In genomic region chr11:71812921-71813320, GRCm38 (mm10) we compare ENCODE assay signal across 27 mouse cellular contexts.
DNase-seq lines count a peak whose midpoint lies in the region; ATAC-seq and TF ChIP-seq lines count a peak whose summit lies in the region.
"Had no signal": no experiment of that assay in that cellular context is flagged by ENCODE, and none has a peak within 500 bp of the region (broad histone marks: within the 10 kb centered on the region; RNA-seq: fewer than 3 reads in every experiment).

No protein-coding gene starts in this region.

- H3K9ac ChIP-seq in hindbrain, postnatal 0 days (replicated peaks; ENCODE audit: low read length): no peak overlapping the region
- H3K9ac ChIP-seq in hindbrain, embryonic 12.5 days: no peak overlapping the region
- no peak overlapping the region for H3K9ac ChIP-seq in lung, postnatal 0 days (replicated peaks; ENCODE audit: low read depth)
- H3K9ac ChIP-seq: embryonic facial prominence, embryonic 13.5 days; forebrain, embryonic 15.5 days; hindbrain, embryonic 14.5 days; limb, embryonic 12.5 days; liver, embryonic 15.5 days had no signal

- H3K4me1 ChIP-seq in hindbrain, postnatal 0 days (ENCODE audit: insufficient read depth, low read length): peaks cover 15% of the 10 kb centered on the region; the same call in 1 of the 2 replicates
- H3K4me1 ChIP-seq in hindbrain, embryonic 12.5 days: peaks cover 12% of the 10 kb centered on the region
- no peaks in the 10 kb centered on the region for H3K4me1 ChIP-seq in lung, postnatal 0 days (ENCODE audit: insufficient read depth, low read depth, low read length)
- H3K4me1 ChIP-seq: embryonic facial prominence, embryonic 13.5 days; limb, embryonic 12.5 days; liver, embryonic 15.5 days had no signal

- TF ChIP-seq EP300 in lung, postnatal 0 days (IDR thresholded peaks at IDR 0.05): no peak

- ATAC-seq in hindbrain, postnatal 0 days: no peak
- ATAC-seq in hindbrain, embryonic 12.5 days (ENCODE audit: low FRiP score): no peak
- no peak for ATAC-seq in lung, postnatal 0 days
- ATAC-seq: forebrain, embryonic 15.5 days; inflammation-experienced regulatory T-cells, adult 6 months had no signal

- H3K9me3 ChIP-seq in hindbrain, postnatal 0 days (ENCODE audit: low read length): no peaks in the 10 kb centered on the region
- no peaks in the 10 kb centered on the region for H3K9me3 ChIP-seq in hindbrain, embryonic 12.5 days (replicated peaks)
- H3K9me3 ChIP-seq in lung, postnatal 0 days (ENCODE audit: low read length): no peaks in the 10 kb centered on the region
- H3K9me3 ChIP-seq: embryonic facial prominence, embryonic 13.5 days; forebrain, embryonic 10.5 days; forebrain, embryonic 15.5 days; limb, embryonic 12.5 days; liver, embryonic 15.5 days had no signal

- TF ChIP-seq CTCF in hindbrain, postnatal 0 days (IDR thresholded peaks at IDR 0.05; ENCODE audit: low read depth): no peak
- no peak for TF ChIP-seq CTCF in lung, postnatal 0 days (IDR thresholded peaks at IDR 0.05)

- peak; percentile 44 for DNase-seq in hindbrain, postnatal 0 days (ENCODE audit: low spot score)
- DNase-seq in lung, postnatal 0 days (ENCODE audit: low spot score): peak; percentile 12
- no peak for DNase-seq in lung, postnatal 36 days
- DNase-seq in NIH3T3 (ENCODE audit: low read depth) (peak; percentile 4), ZHBTc4 (ENCODE audit: low read depth, low spot score) (peak; percentile 3)
- no peak for DNase-seq in heart, postnatal 25 days (ENCODE audit: low spot score)
- DNase-seq: adrenal gland, postnatal 10 days; cerebellum, adult 11-12 months; cerebellum, adult 9-11 months; gastrocnemius, postnatal 36 days; heart, adult 18-20 months; heart, postnatal 4 days; kidney, adult 18-20 months; kidney, postnatal 4 days; midbrain, embryonic 14.5 days; spleen, adult 18-20 months; thymus, postnatal 14 days had no signal

- H3K4me2 ChIP-seq in hindbrain, postnatal 0 days (ENCODE audit: low read depth, low read length): no peak overlapping the region
- no peak overlapping the region for H3K4me2 ChIP-seq in hindbrain, embryonic 12.5 days (replicated peaks)
- H3K4me2 ChIP-seq in lung, postnatal 0 days (replicated peaks; ENCODE audit: low read depth, low read length): no peak overlapping the region
- H3K4me2 ChIP-seq: embryonic facial prominence, embryonic 13.5 days; forebrain, embryonic 15.5 days; heart, embryonic 11.5 days; hindbrain, embryonic 14.5 days; limb, embryonic 12.5 days; liver, embryonic 15.5 days had no signal

- WGBS in hindbrain, postnatal 0 days: 57% methylated on average over 7 of the region's 7 CpGs
- 91% methylated on average over 7 of the region's 7 CpGs for WGBS in hindbrain, embryonic 12.5 days
- WGBS in lung, postnatal 0 days: 72% methylated on average over 7 of the region's 7 CpGs

- intact Hi-C loops in heart, postnatal 25 days (cut with DNase I): no loop called here

- H3K27ac ChIP-seq in hindbrain, postnatal 0 days: no peak overlapping the region
- H3K27ac ChIP-seq in hindbrain, embryonic 12.5 days: no peak overlapping the region
- H3K27ac ChIP-seq in lung, postnatal 0 days (ENCODE audit: low read length): no peak overlapping the region
- H3K27ac ChIP-seq: embryonic facial prominence, embryonic 13.5 days; forebrain, embryonic 10.5 days; forebrain, embryonic 15.5 days; hindbrain, embryonic 14.5 days; limb, embryonic 12.5 days; liver, embryonic 15.5 days; macrophage had no signal

- H3K27me3 ChIP-seq in hindbrain, postnatal 0 days (ENCODE audit: insufficient read depth, low read length): no peaks in the 10 kb centered on the region
- H3K27me3 ChIP-seq in hindbrain, embryonic 12.5 days: no peaks in the 10 kb centered on the region
- no peaks in the 10 kb centered on the region for H3K27me3 ChIP-seq in lung, postnatal 0 days (replicated peaks; ENCODE audit: insufficient read depth, low read length)
- H3K27me3 ChIP-seq: embryonic facial prominence, embryonic 13.5 days; forebrain, embryonic 15.5 days; limb, embryonic 12.5 days; liver, embryonic 15.5 days had no signal

- no peak overlapping the region for H3K4me3 ChIP-seq in hindbrain, postnatal 0 days (ENCODE audit: low read length)
- no peak overlapping the region for H3K4me3 ChIP-seq in hindbrain, embryonic 12.5 days
- H3K4me3 ChIP-seq in lung, postnatal 0 days (ENCODE audit: low read depth, low read length): no peak overlapping the region
- H3K4me3 ChIP-seq: embryonic facial prominence, embryonic 13.5 days; forebrain, embryonic 10.5 days; forebrain, embryonic 15.5 days; limb, embryonic 12.5 days; liver, embryonic 15.5 days had no signal

- H3K36me3 ChIP-seq in hindbrain, postnatal 0 days (ENCODE audit: insufficient read depth, low read length): no peaks in the 10 kb centered on the region
- no peaks in the 10 kb centered on the region for H3K36me3 ChIP-seq in hindbrain, embryonic 12.5 days
- no peaks in the 10 kb centered on the region for H3K36me3 ChIP-seq in lung, postnatal 0 days (ENCODE audit: insufficient read depth, low read length)
- H3K36me3 ChIP-seq: embryonic facial prominence, embryonic 13.5 days; forebrain, embryonic 10.5 days; forebrain, embryonic 15.5 days; limb, embryonic 12.5 days; liver, embryonic 15.5 days had no signal

Comparison
In these comparisons a context has a peak if more than half of its experiments do, and no peak if none do; other contexts are left out.
1. DNase-seq: peak in hindbrain, postnatal 0 days (single experiment), lung, postnatal 0 days (single experiment), NIH3T3 (single experiment) and ZHBTc4 (single experiment); none in lung, postnatal 36 days (single experiment) and heart, postnatal 25 days (single experiment).